Mouse (Mus musculus): ENCODE results near the gene Neurl1a. TPM values are rescaled to one million over a fixed set of nuclear protein-coding genes. Genes with fewer than 3 reads are reported as not detected.

Gene Neurl1a
- total RNA-seq, 2 experiments from 2014 or later = 188 to 191 TPM

DNA sequence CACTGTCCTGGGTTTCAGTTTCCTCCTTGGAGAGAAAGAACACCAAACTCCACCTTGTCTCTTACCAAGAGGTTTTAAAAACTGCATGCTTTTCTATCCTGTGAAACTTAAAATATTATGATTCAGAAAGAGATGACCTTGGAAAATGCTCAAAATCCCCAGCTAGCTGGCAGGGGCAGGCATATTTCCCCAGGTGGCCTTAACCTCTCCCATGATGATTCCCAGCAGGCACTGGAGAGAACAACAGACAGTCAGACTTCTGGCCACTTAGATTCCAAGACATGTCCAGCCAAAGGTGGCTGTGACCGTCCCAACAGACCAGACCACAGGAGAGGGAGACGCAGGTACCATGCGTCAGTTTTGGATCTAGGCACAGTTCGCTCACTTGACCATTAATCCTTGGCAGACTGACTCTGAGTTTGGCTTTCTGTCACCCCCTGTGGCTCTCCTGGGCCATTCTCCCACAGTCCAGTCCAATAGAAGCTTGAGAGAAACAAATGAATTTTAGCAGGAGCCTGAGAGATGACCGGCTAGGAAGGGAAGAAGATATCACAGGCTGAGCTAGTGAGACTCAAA lies 125.6 kb downstream of the Neurl1a start:
- DNase-seq (ENCODE audit: low spot score in 2 of 2) = no peak
- intact Hi-C loops (cut with DNase I) = no loop called here

DNA sequence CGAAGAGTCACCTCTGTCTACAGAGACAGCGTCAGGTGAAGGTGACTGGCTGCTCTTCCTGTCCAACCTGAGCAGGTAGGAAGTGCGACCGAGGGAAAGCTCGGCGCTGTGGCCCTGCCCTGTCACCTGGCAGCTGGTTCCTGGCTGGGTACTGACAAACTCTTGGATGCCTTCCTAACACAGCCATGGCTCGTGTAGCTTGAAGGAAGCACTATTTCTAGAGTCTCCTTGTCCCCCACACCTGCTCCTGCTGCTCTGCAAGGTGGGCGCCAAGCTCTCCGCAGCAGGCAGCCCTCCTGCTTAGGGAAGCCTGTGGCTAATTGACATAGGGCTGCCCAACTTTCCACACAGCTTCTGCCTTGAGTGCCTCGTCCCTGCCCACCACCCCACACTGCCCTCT lies 126.8 kb downstream of the Neurl1a start:
- no peak for DNase-seq (ENCODE audit: low spot score in 2 of 2)
- intact Hi-C loops (cut with DNase I) = no loop called here

DNA sequence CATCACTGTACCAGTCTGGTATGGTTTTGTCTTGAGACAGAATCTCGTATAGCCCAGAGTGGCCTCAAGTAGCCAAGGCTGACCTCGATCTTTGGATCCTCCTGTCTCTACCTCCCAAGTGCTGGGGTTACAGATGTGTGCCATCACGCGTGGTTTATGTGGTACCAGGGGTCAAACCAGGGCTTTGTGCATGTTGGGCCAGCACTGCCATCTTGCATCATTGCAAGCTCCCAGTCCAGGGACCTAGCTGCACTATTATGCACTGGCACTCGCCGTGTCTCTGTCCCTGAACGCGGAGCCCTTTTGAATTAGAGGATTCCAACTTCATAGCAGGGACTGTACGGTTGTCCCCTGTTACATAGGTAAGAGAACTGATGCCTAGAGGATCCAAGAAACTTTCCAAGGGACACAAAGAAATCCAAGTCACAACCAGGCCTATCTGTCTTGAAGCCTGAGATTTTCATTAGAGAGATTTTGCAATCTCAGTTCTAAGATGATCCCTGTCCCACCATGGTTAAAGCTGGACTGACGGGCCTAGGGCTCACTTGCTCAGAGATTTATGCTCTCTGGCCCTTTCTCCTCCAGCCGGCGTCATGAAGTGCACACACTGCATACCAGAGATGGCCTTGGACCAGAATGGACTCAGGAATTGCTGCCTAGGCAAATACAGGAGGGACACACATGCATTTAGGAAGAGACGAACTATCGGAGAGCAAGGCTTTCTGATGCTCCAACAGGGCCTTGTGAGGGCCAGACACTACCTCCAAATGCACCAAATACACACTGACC lies 127.7 kb downstream of the Neurl1a start:
- intact Hi-C loops (cut with DNase I) = no loop called here
- no peak for DNase-seq (ENCODE audit: low spot score in 2 of 2)

DNA sequence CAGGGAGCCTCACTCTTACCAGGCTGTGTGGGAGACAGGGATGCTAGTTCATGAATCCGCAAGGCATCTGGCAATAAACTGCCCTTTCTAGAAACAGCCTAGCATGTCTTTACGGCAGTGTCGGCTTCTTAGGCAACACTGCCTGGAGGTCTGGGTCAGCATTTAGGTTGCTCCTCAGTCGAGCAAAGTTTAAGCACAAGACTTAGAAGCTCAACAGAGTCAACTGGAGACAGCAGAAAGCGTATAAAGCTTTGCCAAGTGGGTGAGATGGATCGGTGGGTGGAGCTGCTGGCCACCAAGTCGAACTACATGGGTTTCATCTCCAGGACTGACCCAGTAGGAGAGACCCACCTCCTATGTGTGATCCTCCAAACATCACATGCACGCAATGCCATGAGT lies 128.3 kb downstream of the Neurl1a start:
- intact Hi-C loops (cut with DNase I) = no loop called here
- no peak for DNase-seq (ENCODE audit: low spot score in 2 of 2)

Small RNAs within 50 kb of the gene (microRNA-seq; reads per million reads assigned to microRNA genes)
- gene Mir6995 = 0 to 0.25 reads per million in 2 experiments

Other genes starting within 250 kb of the Neurl1a start
- 100 to 1,000 TPM; 208 to 211 TPM for gene Ina, start 164.1 kb upstream of the Neurl1a start, total RNA-seq (2021)
- gene Nt5c2, start 163.7 kb upstream of the Neurl1a start, total RNA-seq (2021) = 10 to 100 TPM; 73.0 to 74.4 TPM
- 10 to 100 TPM; 16.2 to 17.8 TPM for gene Pcgf6, start 127.9 kb upstream of the Neurl1a start, total RNA-seq (2021)
- 1 to 10 TPM; 6.6 to 6.7 TPM for gene Taf5, start 111.1 kb upstream of the Neurl1a start, total RNA-seq (2021)
- gene Usmg5, start 88.2 kb upstream of the Neurl1a start, total RNA-seq (2021) = 100 to 1,000 TPM; 749 to 817 TPM
- gene Pdcd11, start 88.1 kb upstream of the Neurl1a start, total RNA-seq (2021) = 10 to 100 TPM; 14.6 to 14.7 TPM
- gene Calhm2, start 40.5 kb upstream of the Neurl1a start, total RNA-seq (2021) = 1 to 10 TPM; 5.3 to 8.4 TPM
- gene Calhm1, start 34.6 kb upstream of the Neurl1a start, total RNA-seq (2021) = not detected
- not detected for gene Calhm3, start 21.1 kb upstream of the Neurl1a start, total RNA-seq (2021)

Data from left cerebral cortex, postnatal 25 days (tissue).